Mouse (Mus musculus) G1E (cell line): ENCODE data around the gene Mreg.

Experiments
- CTCF ChIP-seq: IDR thresholded peaks from 2 replicates; pipeline ENCODE4 v1.5.1; 2012; ENCODE audit warnings: low read depth, low read length, inconsistent platforms, mixed read lengths
- TAL1 ChIP-seq: conservative IDR thresholded peaks from 2 replicates; pipeline ENCODE4 v1.6.1; 2012; ENCODE audit warnings: low read depth, low read length, inconsistent platforms, mixed read lengths

DNA sequence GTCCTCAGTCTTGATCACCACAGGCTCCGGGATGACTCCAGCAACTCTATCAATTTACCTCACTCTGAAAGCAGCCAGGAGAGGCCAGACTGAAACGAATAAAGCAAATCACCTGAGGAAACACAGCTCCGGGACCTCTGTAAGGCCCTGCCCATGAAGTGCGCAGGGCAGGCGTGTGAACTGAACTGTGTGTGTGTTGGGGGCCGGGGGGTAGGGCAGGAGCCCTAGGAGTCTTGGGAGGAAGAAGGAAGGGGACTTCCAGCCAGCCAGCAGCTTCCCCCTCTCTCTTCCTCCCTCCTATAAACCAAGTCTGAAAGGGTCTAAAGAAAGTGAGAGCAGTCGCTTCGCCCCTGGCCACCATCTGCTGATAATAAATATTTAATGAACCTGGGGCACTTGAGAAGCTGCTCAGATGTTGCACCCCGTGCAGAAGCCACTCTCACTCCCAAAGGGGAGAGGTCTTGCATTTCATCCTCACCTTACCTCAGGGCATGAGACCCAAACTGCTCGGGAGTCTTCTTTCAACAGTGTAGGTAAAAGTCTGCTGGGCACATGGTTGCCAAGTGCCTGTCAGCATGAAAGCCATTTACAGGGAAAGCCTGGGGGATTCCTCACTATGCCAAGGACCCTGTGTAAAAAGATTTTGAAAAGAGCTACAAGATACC lies 13.8 kb downstream of the Mreg start:
- TF ChIP-seq TAL1 (no peak), CTCF (no peak)
